Mouse (Mus musculus) G1E (cell line): ENCODE measurements around the gene Slc13a2. TPM values are rescaled to one million over a fixed set of nuclear protein-coding genes. Genes with fewer than 3 reads are reported as not detected.

ENCODE experiments used
- ATAC-seq: 2 replicates; pipeline ENCODE4 v1.8.0; 2016; ENCODE audit warnings: mild to moderate bottlenecking; ENCODE audit not compliant: insufficient number of reproducible peaks, poor library complexity, low FRiP score, severe bottlenecking; ENCODE audit errors: extremely low read depth
- DNase-seq: peaks from one replicate; pipeline ENCODE4 v3.0.0; 2012; ENCODE audit warnings: low spot score
- H3K27me3 ChIP-seq: 2 replicates; pipeline ENCODE4 v1.6.1; 2012; ENCODE audit warnings: mild to moderate bottlenecking, low read length, inconsistent platforms; ENCODE audit not compliant: insufficient read depth
- H3K36me3 ChIP-seq: replicated peaks from 2 replicates; pipeline ENCODE3; 2012; ENCODE audit warnings: mild to moderate bottlenecking, inconsistent platforms
- H3K4me1 ChIP-seq: 2 replicates; pipeline ENCODE4 v1.6.1; 2012; ENCODE audit warnings: low read depth, low read length, inconsistent platforms, mixed read lengths; ENCODE audit not compliant: insufficient read depth
- H3K4me3 ChIP-seq: 2 replicates; pipeline ENCODE4 v1.5.1; 2012; ENCODE audit warnings: low read depth, mild to moderate bottlenecking, inconsistent platforms, low read length, moderate library complexity, mixed read lengths
- H3K9me3 ChIP-seq: replicated peaks from 2 replicates; pipeline ENCODE4 v1.6.1; 2012; ENCODE audit warnings: inconsistent platforms
- CTCF ChIP-seq: IDR thresholded peaks from 2 replicates; pipeline ENCODE4 v1.5.1; 2012; ENCODE audit warnings: low read depth, low read length, inconsistent platforms, mixed read lengths
- GATA1 ChIP-seq: IDR thresholded peaks from 2 replicates; pipeline ENCODE4 v1.6.1; 2012; ENCODE audit warnings: borderline replicate concordance, low read length, inconsistent platforms, mixed read lengths
- GATA2 ChIP-seq: IDR thresholded peaks from 2 replicates; pipeline ENCODE4 v1.6.1; 2012; ENCODE audit warnings: low read depth, low read length, inconsistent platforms, borderline replicate concordance
- POLR2AphosphoS5 ChIP-seq: IDR thresholded peaks from 2 replicates; pipeline ENCODE4 v1.6.1; 2012; ENCODE audit warnings: low read depth, low read length, inconsistent platforms; ENCODE audit not compliant: insufficient replicate concordance
- TAL1 ChIP-seq: conservative IDR thresholded peaks from 2 replicates; pipeline ENCODE4 v1.6.1; 2012; ENCODE audit warnings: low read depth, low read length, inconsistent platforms, mixed read lengths
- polyA plus RNA-seq: library from polyadenylated mRNA; stranded (reverse); fragments of >175 nt; gene quantifications from 2 replicates; pipeline ENCODE4 v1.2.3, GENCODE M21; 2012
- total RNA-seq, 2 experiments: library from RNA; stranded (forward) in 1 of 2; stranded (reverse) in 1 of 2; fragments of 200-1000 nt in 1 of 2; fragments of >200 nt in 1 of 2; fragmentation: Nextera tagmentation in 1 of 2; gene quantifications; 2 replicates each; pipeline ENCODE4 v1.2.3; 2014 to 2017

The Slc13a2 gene
- total and polyA plus RNA-seq, 3 experiments: not detected

DNA sequence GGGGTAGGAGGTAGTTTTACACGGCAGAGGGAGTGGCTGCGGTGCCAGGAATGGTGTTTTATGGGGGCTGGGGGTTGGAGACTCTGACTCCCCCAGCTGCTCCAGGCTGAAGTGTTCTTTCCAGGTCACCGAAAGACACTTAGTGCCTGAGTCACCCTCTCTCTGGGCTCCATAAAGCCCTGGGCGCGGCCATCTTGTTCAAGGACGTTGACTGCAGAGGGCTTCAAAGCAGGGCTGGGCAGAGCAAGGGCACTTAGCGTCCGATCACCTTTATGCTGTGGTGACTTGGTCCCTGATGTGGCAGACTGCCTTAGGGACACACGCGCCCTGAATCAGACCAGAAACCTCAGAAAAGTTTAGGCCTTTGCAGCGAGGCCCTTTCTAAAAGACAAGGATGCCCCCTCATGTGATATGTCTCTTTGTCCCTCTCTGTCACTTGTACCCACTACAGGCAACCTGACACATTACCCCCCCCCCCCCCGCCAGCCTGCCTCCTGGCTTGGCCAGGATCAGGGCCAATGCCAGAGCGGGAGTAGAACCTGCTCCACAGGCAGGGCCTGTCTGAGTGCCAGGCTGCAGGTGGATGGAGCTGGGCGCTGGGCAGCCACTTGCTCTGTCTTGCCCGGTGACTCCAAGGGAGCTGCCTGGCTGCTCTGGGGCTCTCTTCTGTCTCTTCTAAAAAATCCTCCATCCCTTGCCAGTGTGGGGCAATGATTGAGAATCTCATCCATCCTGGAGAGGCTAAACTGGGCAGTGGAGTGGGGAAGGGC, 54.4 kb downstream of the Slc13a2 start:
- TF ChIP-seq CTCF: no peak
- no peak for TF ChIP-seq POLR2AphosphoS5
- no peak for TF ChIP-seq TAL1
- TF ChIP-seq GATA1: no peak
- no peak for TF ChIP-seq GATA2

DNA sequence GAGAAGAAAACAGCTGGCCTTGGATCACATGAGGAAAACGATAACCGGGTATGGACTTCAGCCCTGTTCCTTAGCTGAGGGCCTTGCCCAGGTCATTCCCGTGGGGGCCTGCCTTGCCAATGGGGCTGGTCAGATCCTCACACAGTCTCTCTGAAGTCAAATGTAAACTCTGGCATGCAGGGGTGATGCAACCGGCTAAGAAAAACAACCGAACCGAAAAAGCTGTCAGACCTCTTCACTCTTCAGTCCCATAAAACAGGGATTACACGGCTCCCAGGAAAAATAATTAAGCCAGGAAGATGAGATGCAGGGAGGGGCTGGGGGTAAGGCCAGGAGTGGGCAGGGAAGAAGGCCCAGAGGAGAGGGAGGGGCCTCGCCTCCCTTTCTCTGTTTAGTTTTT, 57.9 kb downstream of the Slc13a2 start:
- no peak for DNase-seq
- ATAC-seq: no peak
- peaks cover 52% of the 10 kb centered on the region for H3K27me3 ChIP-seq

More for the DNA sequence above, 54.4 kb downstream of the Slc13a2 start:
- no peak for DNase-seq
- no peaks in the 10 kb centered on the region for H3K36me3 ChIP-seq
- no peak overlapping the region for H3K4me3 ChIP-seq
- H3K9me3 ChIP-seq: no peaks in the 10 kb centered on the region
- H3K27me3 ChIP-seq: peaks cover 83% of the 10 kb centered on the region
- ATAC-seq: no peak
- no peaks in the 10 kb centered on the region for H3K4me1 ChIP-seq

DNA sequence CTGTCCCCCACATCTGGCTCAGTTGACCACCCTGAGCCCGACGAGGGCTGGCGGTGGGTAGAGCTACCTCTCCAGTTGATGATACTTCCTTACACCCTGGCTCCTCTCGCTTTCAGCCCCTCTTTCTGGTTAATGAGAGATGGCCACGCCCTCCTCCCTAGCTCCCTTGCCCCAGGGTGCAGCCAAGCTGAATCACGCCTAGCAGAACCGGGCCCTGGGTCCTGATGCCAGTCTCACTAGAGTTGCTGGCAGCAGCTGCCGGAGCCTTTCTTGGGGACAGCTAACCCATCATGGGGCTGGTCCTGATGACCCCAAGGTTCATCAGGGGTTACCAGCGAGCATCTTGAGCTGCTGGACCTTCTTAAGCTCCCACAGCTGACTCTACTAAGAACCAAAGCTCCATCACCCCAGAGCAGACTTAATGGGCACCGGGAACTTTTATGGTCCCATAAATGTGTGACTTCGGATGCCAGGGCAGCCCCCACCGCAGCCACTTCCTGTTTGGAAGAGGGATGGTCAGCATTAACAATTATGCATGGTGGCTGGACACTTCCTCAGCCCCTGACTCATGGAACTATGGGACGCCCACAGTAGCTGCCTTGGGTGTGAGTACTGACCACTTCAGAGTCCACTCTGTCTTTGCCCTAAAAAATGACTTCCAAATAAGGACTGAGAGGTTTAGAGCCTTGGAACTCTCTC, 58.6 kb downstream of the Slc13a2 start:
- Histone ChIP-seq H3K4me3 (no peak overlapping the region), H3K4me1 (peaks cover 19% of the 10 kb centered on the region), H3K9me3 (no peaks in the 10 kb centered on the region), H3K36me3 (no peaks in the 10 kb centered on the region), H3K27me3 (peaks cover 47% of the 10 kb centered on the region)
- DNase-seq: no peak
- no peak for TF ChIP-seq GATA1
- no peak for TF ChIP-seq TAL1
- TF ChIP-seq POLR2AphosphoS5: no peak
- no peak for TF ChIP-seq CTCF
- no peak for TF ChIP-seq GATA2
- no peak for ATAC-seq

More for the DNA sequence above, 57.9 kb downstream of the Slc13a2 start:
- no peaks in the 10 kb centered on the region for H3K36me3 ChIP-seq
- H3K4me1 ChIP-seq: peaks cover 16% of the 10 kb centered on the region
- no peak for TF ChIP-seq TAL1
- no peak for TF ChIP-seq POLR2AphosphoS5
- TF ChIP-seq GATA2: no peak
- no peak for TF ChIP-seq GATA1
- H3K9me3 ChIP-seq: no peaks in the 10 kb centered on the region
- H3K4me3 ChIP-seq: no peak overlapping the region

DNA sequence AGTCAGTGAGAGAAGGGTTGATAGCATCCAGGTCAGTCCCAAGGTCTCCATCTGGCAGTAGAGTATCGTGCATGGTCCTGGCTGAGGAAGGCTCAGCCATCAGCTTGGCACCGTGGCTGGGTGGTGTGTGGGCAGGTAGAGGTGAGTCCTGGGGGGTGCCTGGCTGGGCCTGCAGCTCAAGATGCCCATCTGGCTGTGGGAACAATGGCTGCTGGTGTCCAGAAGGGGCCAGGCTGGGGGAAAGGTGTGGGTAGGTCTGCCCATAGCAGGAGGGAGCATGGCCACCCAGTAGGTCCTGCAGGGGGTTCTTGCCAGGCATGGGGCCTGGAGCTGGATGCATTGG, 61.3 kb downstream of the Slc13a2 start:
- peak overlapping the region; percentile 65; the same call in 1 of the 2 replicates for H3K4me3 ChIP-seq
- H3K4me1 ChIP-seq: peaks cover 22% of the 10 kb centered on the region
- no peaks in the 10 kb centered on the region for H3K9me3 ChIP-seq
- no peaks in the 10 kb centered on the region for H3K36me3 ChIP-seq
- TF ChIP-seq GATA1: no peak
- no peak for TF ChIP-seq TAL1
- no peak for TF ChIP-seq GATA2
- TF ChIP-seq POLR2AphosphoS5: no peak
- no peak for TF ChIP-seq CTCF
- no peak for ATAC-seq
- peaks cover 36% of the 10 kb centered on the region for H3K27me3 ChIP-seq
- DNase-seq: no peak

DNA sequence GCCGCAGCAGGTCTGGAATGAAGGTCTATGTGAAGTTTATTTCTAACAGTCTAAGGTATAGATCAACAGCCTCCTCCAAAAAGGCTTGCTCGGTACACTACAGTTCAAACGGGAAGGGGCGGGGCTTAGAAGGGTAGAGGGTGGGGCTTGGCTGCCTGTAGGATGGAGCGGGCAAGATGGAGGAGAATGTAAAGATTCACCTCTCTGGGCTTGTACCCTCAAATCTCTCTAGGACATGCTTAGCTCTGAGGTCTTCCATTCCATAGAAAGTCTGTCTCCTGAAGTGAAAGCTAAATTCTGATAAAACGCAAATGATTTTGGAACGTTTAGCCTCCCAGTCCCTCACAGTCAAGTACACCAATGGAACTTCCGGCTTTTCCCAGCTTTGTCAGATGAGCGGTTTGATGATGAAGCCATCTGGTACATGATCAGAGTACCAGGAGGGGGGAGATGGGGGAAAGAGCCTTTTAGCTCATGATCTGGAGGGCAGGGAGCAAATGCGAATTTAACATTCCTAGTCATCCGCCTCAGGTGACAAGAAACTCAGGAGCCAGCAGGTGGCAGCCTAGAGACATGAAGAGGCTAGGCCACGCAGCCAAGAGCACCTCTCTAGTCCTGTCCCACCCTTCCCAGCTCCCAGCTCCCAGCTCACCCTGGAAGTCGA, 61.8 kb downstream of the Slc13a2 start:
- ATAC-seq (peak; percentile 54), DNase-seq (peak; percentile 75)
- Histone ChIP-seq H3K4me1 (peaks cover 22% of the 10 kb centered on the region), H3K27me3 (peaks cover 36% of the 10 kb centered on the region), H3K9me3 (no peaks in the 10 kb centered on the region), H3K36me3 (no peaks in the 10 kb centered on the region), H3K4me3 (peak overlapping the region; percentile 65)
- TF ChIP-seq GATA1 (no peak), GATA2 (no peak), CTCF (peak; percentile 38), TAL1 (no peak)

DNA sequence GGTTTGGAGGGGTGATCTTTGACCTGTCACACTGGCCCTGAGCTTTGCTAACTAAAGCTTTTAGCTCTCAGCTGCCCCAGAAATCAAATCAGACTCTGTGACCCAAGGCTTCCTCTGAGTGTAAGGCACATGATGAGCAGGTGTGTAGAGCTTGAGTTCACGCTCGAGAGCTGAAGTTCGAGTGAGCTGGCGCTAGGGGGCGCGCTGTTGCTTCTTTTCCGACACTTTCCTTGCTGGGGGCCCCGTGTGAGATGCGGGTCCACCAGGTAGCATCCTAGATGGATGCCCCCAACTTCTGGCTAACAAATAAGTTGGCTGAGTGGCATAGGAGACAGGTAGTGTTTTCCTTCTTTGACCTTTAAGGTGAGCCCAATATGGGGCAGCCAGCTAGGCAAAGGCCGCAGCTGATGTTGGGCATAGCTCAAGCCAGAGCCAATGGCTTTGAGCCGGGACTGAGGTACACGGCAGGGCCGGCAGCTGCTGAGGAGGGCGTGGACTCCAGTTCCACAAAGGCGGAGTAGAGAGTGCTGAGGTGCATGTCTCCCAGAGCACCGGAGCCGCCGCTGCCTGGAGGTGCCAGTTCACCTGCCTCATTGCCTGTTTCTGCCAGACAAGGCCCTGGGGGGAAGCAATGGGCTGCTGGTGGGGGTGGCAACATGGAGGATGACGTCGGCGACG, 63.5 kb downstream of the Slc13a2 start:
- ATAC-seq (no peak), DNase-seq (no peak)
- H3K36me3 ChIP-seq: no peaks in the 10 kb centered on the region
- peaks cover 33% of the 10 kb centered on the region for H3K27me3 ChIP-seq
- H3K9me3 ChIP-seq: no peaks in the 10 kb centered on the region
- H3K4me1 ChIP-seq: peaks cover 25% of the 10 kb centered on the region
- no peak overlapping the region for H3K4me3 ChIP-seq
- TF ChIP-seq POLR2AphosphoS5 (no peak), CTCF (peak; percentile 63)
